Mouse (Mus musculus) ES-E14 (cell line): ENCODE data around the gene Ptprn2. TPM values are rescaled to one million over a fixed set of nuclear protein-coding genes. Genes with fewer than 3 reads are reported as not detected.

Experiments used
- DNase-seq: peaks from one replicate; pipeline ENCODE4 v3.0.0-alpha.2; 2013; ENCODE audit warnings: low read depth, low spot score
- H3K27ac ChIP-seq: 2 replicates; pipeline ENCODE4 v1.5.1; 2012; ENCODE audit warnings: low read depth, mild to moderate bottlenecking, low read length, moderate library complexity, mixed read lengths; ENCODE audit not compliant: poor library complexity, insufficient read depth, severe bottlenecking
- H3K36me3 ChIP-seq: 2 replicates; pipeline ENCODE4 v1.6.1; 2012; ENCODE audit warnings: mild to moderate bottlenecking, low read length, moderate library complexity, mixed read lengths; ENCODE audit not compliant: control insufficient read depth, poor library complexity, insufficient read depth, severe bottlenecking
- H3K4me1 ChIP-seq, 2 experiments: fragments of 150-350 bp in 1 of 2; sonication (generic) in 1 of 2; 2 replicates each; pipeline ENCODE4 v1.6.1; 2012; ENCODE audit warnings: low read length in 2 of 2, mild to moderate bottlenecking in 1 of 2, mixed read lengths in 1 of 2; ENCODE audit not compliant: control insufficient read depth in 2 of 2, insufficient read depth in 2 of 2, poor library complexity in 1 of 2
- H3K4me3 ChIP-seq, 2 experiments: fragments of 150-350 bp in 1 of 2; sonication (generic) in 1 of 2; 2 replicates each; pipeline ENCODE4 v1.5.1; 2012; ENCODE audit warnings: low read length in 2 of 2, low read depth in 1 of 2, mild to moderate bottlenecking in 1 of 2, mixed read lengths in 1 of 2; ENCODE audit not compliant: insufficient read depth in 1 of 2, poor library complexity in 1 of 2, severe bottlenecking in 1 of 2
- H3K9ac ChIP-seq: 2 replicates; pipeline ENCODE4 v1.6.1; 2012; ENCODE audit warnings: low read depth, mild to moderate bottlenecking, low read length, mixed read lengths; ENCODE audit not compliant: poor library complexity, insufficient read depth, severe bottlenecking
- H3K9me3 ChIP-seq: fragments of 150-350 bp; sonication (generic); 2 replicates; pipeline ENCODE4 v1.6.1; 2012; ENCODE audit warnings: low read depth, mild to moderate bottlenecking, low read length; ENCODE audit not compliant: control insufficient read depth, insufficient read depth
- CHD2 ChIP-seq: IDR thresholded peaks from 2 replicates; pipeline ENCODE4 v1.6.1; 2014; ENCODE audit warnings: mild to moderate bottlenecking, low read depth, low read length, inconsistent platforms
- HCFC1 ChIP-seq: IDR thresholded peaks from 2 replicates; pipeline ENCODE4 v1.6.1; 2012; ENCODE audit warnings: low read length, inconsistent platforms, borderline replicate concordance; ENCODE audit not compliant: insufficient read depth
- MAFK ChIP-seq: IDR thresholded peaks from 2 replicates; pipeline ENCODE4 v1.6.1; 2014; ENCODE audit warnings: mild to moderate bottlenecking, low read depth, low read length, inconsistent platforms; ENCODE audit not compliant: insufficient read depth
- ZC3H11A ChIP-seq: IDR thresholded peaks from 2 replicates; pipeline ENCODE4 v1.6.1; 2012; ENCODE audit warnings: low read depth, mild to moderate bottlenecking, inconsistent platforms, low read length, borderline replicate concordance
- ZNF384 ChIP-seq: IDR thresholded peaks from 2 replicates; pipeline ENCODE4 v1.6.1; 2012; ENCODE audit warnings: low read depth, low read length, inconsistent platforms
- in situ Hi-C, 2 experiments: fragments of 600-800 bp; cut with MboI; formaldehyde crosslinking; loops; one replicate each; pipeline ENCODE4 v1.15.1; 2025; ENCODE audit warnings: low sequenced_read_pairs in 2 of 2, inconsistent platforms in 1 of 2; ENCODE audit not compliant: unreplicated experiment in 2 of 2
- total RNA-seq: library from RNA; depleted of rRNA; stranded (reverse); fragments of 300-350 nt; gene quantifications from 2 replicates; pipeline ENCODE4 v1.2.3, GENCODE M21; 2012

Ptprn2 gene
- total RNA-seq, 1 experiment, result 0.40 TPM

DNA sequence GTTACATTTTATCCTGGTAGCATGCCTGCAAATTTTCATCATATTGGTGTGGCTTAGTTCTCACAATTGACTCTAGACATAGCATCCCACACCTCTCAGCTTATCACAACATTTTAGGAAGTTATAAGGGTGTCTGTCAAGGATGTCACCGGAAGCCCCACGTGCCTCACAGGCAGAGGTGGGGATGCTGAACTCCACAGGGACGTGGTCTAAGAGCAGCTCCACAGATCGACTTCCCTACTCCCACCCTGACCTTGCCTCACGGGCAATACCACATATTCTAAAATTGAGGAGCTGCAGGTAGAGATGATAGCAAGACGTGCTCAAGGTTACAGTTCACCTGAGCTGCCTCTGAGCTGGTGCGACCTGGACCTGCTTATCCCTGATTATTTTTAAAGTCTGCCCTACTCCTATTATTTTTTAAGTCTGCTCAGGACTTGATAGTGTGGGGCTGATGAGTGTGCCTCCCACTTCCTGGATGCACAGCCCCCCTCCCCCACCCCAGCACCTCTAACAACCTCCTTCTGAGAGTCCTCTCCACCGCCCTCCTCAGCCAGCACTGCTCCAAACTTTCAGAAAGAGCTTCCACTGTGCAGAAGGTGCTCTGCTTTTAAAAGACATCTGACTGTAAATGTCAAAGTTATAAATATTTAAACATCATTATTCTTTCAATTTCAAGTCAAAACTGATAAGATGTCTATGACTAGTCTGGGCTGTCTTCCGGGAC is 672.3 kb downstream of the Ptprn2 start:
- Histone ChIP-seq H3K36me3 (no peaks in the 10 kb centered on the region), H3K4me3 (no peak overlapping the region), H3K9ac (no peak overlapping the region), H3K27ac (no peak overlapping the region), H3K9me3 (no peaks in the 10 kb centered on the region), H3K4me1 (peaks cover 0 to 4% of the 10 kb centered on the region in 2 experiments; a peak in 2 of 4 replicates)
- no peak for DNase-seq
- TF ChIP-seq MAFK (no peak), HCFC1 (no peak), CHD2 (no peak), ZNF384 (no peak), ZC3H11A (no peak)
- in situ Hi-C loops, result loop anchor here in 1 of 2 experiments (10.0 kb wide), 2 partner anchors 123 to 1687 kb away; partner anchors contain the start of gene Sp8

DNA sequence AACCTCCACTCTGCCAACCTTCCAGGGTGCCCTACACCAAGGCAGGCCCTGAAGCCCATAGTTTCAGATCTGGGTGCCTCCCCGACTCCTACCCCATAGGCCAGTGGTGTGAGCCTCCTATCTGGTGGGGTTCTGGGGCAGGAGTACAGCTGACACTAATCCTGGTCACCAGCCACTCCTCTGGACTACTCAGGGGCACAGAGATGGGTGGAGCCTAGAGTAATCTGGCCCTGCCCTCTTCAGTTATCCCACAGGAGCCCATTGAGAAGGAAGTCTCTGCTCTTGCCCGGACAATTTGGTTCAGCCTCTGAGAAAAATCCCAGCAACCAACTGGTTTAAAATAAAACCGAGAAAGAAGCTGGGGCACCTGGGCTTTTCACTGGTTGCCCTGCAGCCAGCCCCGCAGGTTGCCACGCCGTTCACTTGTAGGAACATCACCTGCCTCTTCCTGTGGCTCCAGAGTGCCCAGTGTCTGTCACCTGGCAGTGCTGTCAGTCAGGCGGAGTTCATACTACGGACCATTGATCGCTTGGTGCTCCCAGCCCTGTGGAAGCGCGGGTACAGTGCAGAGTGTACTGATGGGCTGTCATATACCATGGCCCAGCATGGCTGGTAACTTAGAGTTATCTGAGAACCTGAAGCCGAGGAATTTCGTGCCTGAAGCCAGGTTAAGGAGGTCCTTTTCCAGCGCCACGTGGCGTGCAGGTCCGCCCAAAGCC is 673.6 kb downstream of the Ptprn2 start:
- Histone ChIP-seq H3K4me3 (peak overlapping the region; percentile 0 to 35; a peak in 2 of 4 replicates), H3K27ac (no peak overlapping the region), H3K36me3 (no peaks in the 10 kb centered on the region), H3K9ac (no peak overlapping the region), H3K9me3 (no peaks in the 10 kb centered on the region), H3K4me1 (peaks cover 0 to 4% of the 10 kb centered on the region in 2 experiments; a peak in 2 of 4 replicates)
- in situ Hi-C loops, result loop anchor here in 1 of 2 experiments (10.0 kb wide), 2 partner anchors 124 to 1686 kb away; partner anchors contain the start of gene Sp8
- no peak for TF ChIP-seq MAFK
- TF ChIP-seq HCFC1, result no peak
- no peak for TF ChIP-seq CHD2
- no peak for DNase-seq

DNA sequence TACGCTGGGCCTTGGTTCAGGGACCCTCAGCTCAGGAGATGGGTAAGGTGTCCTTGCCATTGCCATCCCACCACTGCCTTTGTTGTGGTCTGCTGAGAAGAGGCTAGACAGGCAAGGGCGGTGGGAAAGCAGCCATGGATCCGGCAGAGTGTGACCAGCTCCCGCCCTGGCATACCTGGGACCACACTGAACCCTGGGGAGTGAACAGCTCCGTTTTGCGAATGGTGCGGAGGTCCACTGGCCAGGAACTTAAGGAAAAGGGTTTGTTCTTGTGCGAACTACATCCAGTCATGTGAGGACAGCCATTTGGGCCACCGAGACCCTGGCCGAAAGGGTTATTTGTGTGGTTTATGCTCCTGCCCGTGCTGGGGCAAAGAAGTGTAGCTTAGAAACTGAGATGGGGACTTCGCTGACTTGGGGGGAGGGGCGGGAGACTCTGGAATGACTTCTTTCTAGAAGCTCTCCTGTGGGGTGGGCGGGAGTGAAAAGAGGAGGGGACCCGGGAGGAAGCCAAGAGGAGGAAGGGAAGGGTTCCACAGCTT is 674.2 kb downstream of the Ptprn2 start:
- Histone ChIP-seq H3K27ac (no peak overlapping the region), H3K4me3 (peak overlapping the region; percentile 0 to 35; a peak in 2 of 4 replicates), H3K4me1 (peaks cover 0 to 4% of the 10 kb centered on the region in 2 experiments; a peak in 2 of 4 replicates), H3K9me3 (no peaks in the 10 kb centered on the region), H3K36me3 (no peaks in the 10 kb centered on the region), H3K9ac (no peak overlapping the region)
- no peak for TF ChIP-seq CHD2
- TF ChIP-seq MAFK, result no peak
- no peak for TF ChIP-seq HCFC1
- no peak for TF ChIP-seq ZC3H11A
- in situ Hi-C loops, result loop anchor here in 1 of 2 experiments (10.0 kb wide), 2 partner anchors 125 to 1685 kb away; partner anchors contain the start of gene Sp8
- DNase-seq, result no peak

DNA sequence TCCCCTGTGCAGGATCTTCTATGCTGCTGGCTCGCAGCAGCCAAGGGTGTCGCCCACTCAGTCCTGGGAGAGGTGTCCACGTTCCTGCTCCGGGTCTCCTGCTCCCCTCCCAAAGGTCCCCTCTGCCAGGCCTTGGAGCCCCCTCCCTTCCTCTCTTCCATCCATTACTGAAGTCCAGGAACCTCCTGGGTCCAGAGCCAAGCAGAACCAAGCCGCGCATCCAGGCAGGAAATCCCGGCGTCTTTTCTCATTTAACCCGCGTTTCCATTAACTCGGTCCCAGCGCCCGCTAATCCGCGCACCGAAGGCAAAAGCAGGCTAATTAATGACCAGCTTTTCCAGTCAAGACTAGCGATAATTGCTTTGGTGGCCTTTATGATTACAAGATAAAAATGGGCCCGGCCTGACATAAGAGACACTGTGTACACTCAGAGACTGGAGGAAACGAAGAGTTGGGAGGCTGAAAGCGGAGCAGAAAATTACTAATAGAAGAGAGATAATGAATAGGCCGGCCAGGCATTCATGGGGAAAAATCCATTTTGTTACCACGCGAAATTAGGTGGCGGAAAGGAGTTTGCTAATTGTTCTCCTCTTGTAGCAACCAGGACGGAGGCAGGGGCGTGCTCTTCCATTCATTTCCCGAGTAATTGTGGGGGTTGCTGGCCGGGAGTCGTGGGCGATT is 674.8 kb downstream of the Ptprn2 start:
- no peaks in the 10 kb centered on the region for H3K36me3 ChIP-seq
- no peak overlapping the region for H3K27ac ChIP-seq
- in situ Hi-C loops, result no loop called here
- TF ChIP-seq HCFC1 (no peak), CHD2 (no peak), ZNF384 (no peak), ZC3H11A (no peak)
- H3K4me3 ChIP-seq, result peak overlapping the region; percentile 18 to 25; a peak in 2 of 4 replicates
- no peaks in the 10 kb centered on the region for H3K9me3 ChIP-seq
- no peak for DNase-seq
- H3K9ac ChIP-seq, result no peak overlapping the region
- H3K4me1 ChIP-seq, result peaks cover 0 to 2% of the 10 kb centered on the region in 2 experiments; a peak in 2 of 4 replicates
